Mouse (Mus musculus) gastrocnemius, adult 2 months (tissue): ENCODE measurements around the gene Zfp775. TPM values are rescaled to one million over a fixed set of nuclear protein-coding genes. Genes with fewer than 3 reads are reported as not detected.

Experiments used
- DNase-seq: peaks from one replicate; pipeline ENCODE4 v3.0.0; 2022
- H3K27ac ChIP-seq: fragments of 200-600 bp; 2 replicates; pipeline ENCODE4 v1.8.1; 2022; ENCODE audit warnings: mild to moderate bottlenecking
- H3K4me3 ChIP-seq: fragments of 200-600 bp; 2 replicates; pipeline ENCODE4 v1.8.1; 2022; ENCODE audit warnings: mild to moderate bottlenecking, moderate library complexity
- CTCF ChIP-seq: fragments of 200-600 bp; IDR thresholded peaks from 2 replicates; pipeline ENCODE4 v1.8.1; 2022; ENCODE audit warnings: antibody characterized with exemption, mild to moderate bottlenecking, moderate library complexity
- intact Hi-C: fragments of 180-260 bp; cut with DNase I; formaldehyde crosslinking; loops from one replicate; pipeline ENCODE4 v1.15.1; 2025
- total RNA-seq, 2 experiments: library from RNA; stranded (reverse); gene quantifications; 2 replicates each; pipeline ENCODE4 v1.2.3; 2021

The Zfp775 gene
- total RNA-seq, 2 experiments from 2014 or later = 8.0 to 10.0 TPM

GRCm38 (mm10) chr6:48666159-48666586 is 64.3 kb downstream of the Zfp775 start:
- no peak overlapping the region for H3K27ac ChIP-seq
- DNase-seq = no peak
- intact Hi-C loops = no loop called here
- TF ChIP-seq CTCF = no peak
- H3K4me3 ChIP-seq = no peak overlapping the region

GRCm38 (mm10) chr6:48668022-48668421 is 66.2 kb downstream of the Zfp775 start:
- Histone ChIP-seq H3K27ac (no peak overlapping the region), H3K4me3 (no peak overlapping the region)
- no peak for TF ChIP-seq CTCF
- DNase-seq = no peak
- intact Hi-C loops = no loop called here

GRCm38 (mm10) chr6:48669446-48669969 is 67.6 kb downstream of the Zfp775 start:
- intact Hi-C loops = no loop called here
- no peak overlapping the region for H3K4me3 ChIP-seq
- no peak overlapping the region for H3K27ac ChIP-seq
- no peak for TF ChIP-seq CTCF
- no peak for DNase-seq

Other genes with a start within 250 kb of the Zfp775 start
- gene Krba1, start 206.5 kb upstream of the Zfp775 start, total RNA-seq = 10 to 100 TPM; 18.7 to 21.0 TPM
- 10 to 100 TPM; 45.4 to 52.3 TPM for gene Zfp467, start 156.2 kb upstream of the Zfp775 start, total RNA-seq
- under 1 TPM; 0.50 to 0.69 TPM for gene Sspo, start 153.8 kb upstream of the Zfp775 start, total RNA-seq
- 10 to 100 TPM; 48.3 to 53.7 TPM for gene Atp6v0e2, start 64.4 kb upstream of the Zfp775 start, total RNA-seq
- 10 to 100 TPM; 17.1 to 20.2 TPM for gene Lrrc61, start 47.3 kb upstream of the Zfp775 start, total RNA-seq
- 10 to 100 TPM; 13.9 to 22.2 TPM for gene Rarres2, start 29.3 kb upstream of the Zfp775 start, total RNA-seq
- not detected for gene Gm45021, start 12.5 kb upstream of the Zfp775 start, total RNA-seq
- gene Repin1, start 8.2 kb upstream of the Zfp775 start, total RNA-seq = 10 to 100 TPM; 27.8 to 33.5 TPM
- not detected for gene Gm44965, start 8.1 kb upstream of the Zfp775 start, total RNA-seq
- gene AI854703, start 24.7 kb downstream of the Zfp775 start, total RNA-seq = under 1 TPM; 0.38 to 0.50 TPM
- 1 to 10 TPM; 2.4 to 3.2 TPM for gene Gimap8, start 45.2 kb downstream of the Zfp775 start, total RNA-seq
- gene Gimap9, start 74.1 kb downstream of the Zfp775 start, total RNA-seq = 1 to 10 TPM; 1.1 to 1.2 TPM
- 1 to 10 TPM; 3.6 to 5.5 TPM for gene Gimap4, start 82.5 kb downstream of the Zfp775 start, total RNA-seq
- 10 to 100 TPM in 1 of 2 experiments, 1 to 10 TPM in 1; 8.4 to 13.8 TPM for gene Gimap6, start 106.2 kb downstream of the Zfp775 start, total RNA-seq
- under 1 TPM in 1 of 2 experiments, not detected in 1; 0.84 TPM for gene Gm28053, start 116.5 kb downstream of the Zfp775 start, total RNA-seq
- gene Gimap7, start 116.6 kb downstream of the Zfp775 start, total RNA-seq = not detected
- gene Gimap1, start 137.0 kb downstream of the Zfp775 start, total RNA-seq = 1 to 10 TPM; 2.2 to 2.3 TPM
- gene Gimap5, start 144.1 kb downstream of the Zfp775 start, total RNA-seq = 1 to 10 TPM; 1.5 to 1.6 TPM
- not detected for gene Gimap3, start 168.8 kb downstream of the Zfp775 start, total RNA-seq
- 1 to 10 TPM; 3.4 to 5.3 TPM for gene Tmem176a, start 238.9 kb downstream of the Zfp775 start, total RNA-seq
- gene Tmem176b, start 239.4 kb downstream of the Zfp775 start, total RNA-seq = 10 to 100 TPM; 11.4 to 12.9 TPM